Mouse (Mus musculus) cortical plate, adult 2 months (tissue): ENCODE measurements around the gene Lpp.

ENCODE experiments used
- CTCF ChIP-seq: fragments of 200-500 bp; IDR thresholded peaks from 2 replicates; pipeline ENCODE4 v1.5.1; 2011; ENCODE audit warnings: mild to moderate bottlenecking, control low read depth, low read length; ENCODE audit not compliant: insufficient read depth; ENCODE audit errors: extremely low read depth
- POLR2A ChIP-seq: fragments of 200-500 bp; IDR thresholded peaks from 2 replicates; pipeline ENCODE4 v1.6.1; 2011; ENCODE audit warnings: mild to moderate bottlenecking, low read length, control low read depth; ENCODE audit not compliant: insufficient read depth; ENCODE audit errors: extremely low read depth

DNA sequence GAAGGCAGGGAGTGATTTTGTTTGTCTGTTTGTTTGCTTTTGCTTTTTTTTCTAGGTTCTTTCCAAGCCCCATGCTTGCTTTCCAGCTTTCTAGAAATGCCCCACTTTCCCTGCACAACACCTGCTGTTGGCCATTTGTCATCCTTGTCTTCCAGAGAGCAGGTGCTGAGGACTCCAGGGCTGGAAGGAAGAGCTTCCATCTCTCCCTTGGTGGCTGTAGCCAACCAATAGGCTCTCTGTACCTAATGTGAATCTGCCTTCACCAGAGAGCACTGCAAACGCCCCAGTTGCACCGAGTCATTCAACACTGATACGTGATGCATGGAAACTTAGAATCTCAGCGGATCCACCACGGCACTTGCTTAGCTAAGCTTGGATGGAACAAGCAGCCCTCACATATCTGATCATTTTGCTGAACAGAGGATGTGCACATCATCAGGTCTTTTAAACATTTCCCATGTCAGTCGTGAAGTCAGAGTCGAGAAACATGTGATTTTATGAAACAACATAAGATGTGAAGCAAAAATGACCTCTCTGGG is 242.1 kb downstream of the Lpp start:
- no peak for TF ChIP-seq CTCF
- TF ChIP-seq POLR2A, result no peak
